ENCODE assay signal across 10 mouse cellular contexts in genomic region chr16:13449491-13449890, GRCm38 (mm10).
DNase-seq lines count a peak whose midpoint lies in the region; ATAC-seq lines count a peak whose summit lies in the region.
"Had no signal": no experiment of that assay in that cellular context is flagged by ENCODE, and none has a peak within 500 bp of the region (broad histone marks: within the 10 kb centered on the region; RNA-seq: fewer than 3 reads in every experiment).

No protein-coding gene starts in this region.

- peak overlapping the region; percentile 89 for H3K9ac ChIP-seq in heart, embryonic 14.5 days (ENCODE audit: low read length)
- H3K9ac ChIP-seq in embryonic facial prominence, embryonic 14.5 days (ENCODE audit: low read depth, low read length) = peak overlapping the region; percentile 45; the same call in 1 of the 2 replicates
- H3K9ac ChIP-seq in intestine, embryonic 15.5 days = no peak overlapping the region
- H3K9ac ChIP-seq in midbrain, embryonic 15.5 days = 0 out of 2 replicates have a peak overlapping the region, but pooled peaks have one; percentile 7

- DNase-seq in heart, adult 9 months (ENCODE audit: low spot score in 2 of 2) = no peak
- DNase-seq in embryonic facial prominence, embryonic 14.5 days (ENCODE audit: low spot score) = no peak
- DNase-seq in right cerebral cortex, postnatal 36 days (ENCODE audit: low spot score in 2 of 2) = no peak
- no peak for DNase-seq in adrenal gland, postnatal 36 days
- DNase-seq in layer of hippocampus, adult 11-12 months (ENCODE audit: low spot score) = no peak
- DNase-seq: cerebellum, adult 18-20 months had no signal

- H3K36me3 ChIP-seq in heart, embryonic 14.5 days (ENCODE audit: control insufficient read depth, insufficient read depth, low read length) = no peaks in the 10 kb centered on the region
- H3K36me3 ChIP-seq in embryonic facial prominence, embryonic 14.5 days (ENCODE audit: control insufficient read depth, insufficient read depth, low read length) = no peaks in the 10 kb centered on the region
- no peaks in the 10 kb centered on the region for H3K36me3 ChIP-seq in intestine, embryonic 15.5 days
- H3K36me3 ChIP-seq in midbrain, embryonic 15.5 days (replicated peaks) = no peaks in the 10 kb centered on the region

- H3K4me3 ChIP-seq in heart, embryonic 14.5 days (ENCODE audit: control insufficient read depth in 1 of 2, insufficient read depth in 1 of 2, low read depth in 1 of 2, low read length in 2 of 2) = peak overlapping the region; percentile 18 to 88
- peak overlapping the region; percentile 77 for H3K4me3 ChIP-seq in embryonic facial prominence, embryonic 14.5 days (ENCODE audit: low read depth, low read length)
- H3K4me3 ChIP-seq in intestine, embryonic 15.5 days (replicated peaks) = peak overlapping the region; percentile 78; the same call in 1 of the 2 replicates
- H3K4me3 ChIP-seq in midbrain, embryonic 15.5 days = 0 out of 2 replicates have a peak overlapping the region, but pooled peaks have one; percentile 88

- peak overlapping the region; percentile 98 for H3K4me2 ChIP-seq in heart, embryonic 14.5 days (ENCODE audit: low read length)
- peak overlapping the region; percentile 97 for H3K4me2 ChIP-seq in embryonic facial prominence, embryonic 14.5 days (ENCODE audit: low read depth, low read length)
- H3K4me2 ChIP-seq in intestine, embryonic 15.5 days (replicated peaks) = peak overlapping the region; percentile 98
- peak overlapping the region; percentile 99 for H3K4me2 ChIP-seq in midbrain, embryonic 15.5 days

- no peaks in the 10 kb centered on the region; the same call in 1 of the 2 replicates for H3K27me3 ChIP-seq in heart, embryonic 14.5 days (ENCODE audit: control insufficient read depth, insufficient read depth, low read length)
- peaks cover 15% of the 10 kb centered on the region for H3K27me3 ChIP-seq in embryonic facial prominence, embryonic 14.5 days (replicated peaks; ENCODE audit: control insufficient read depth, insufficient read depth, low read length)
- H3K27me3 ChIP-seq in intestine, embryonic 15.5 days (replicated peaks) = peaks cover 3% of the 10 kb centered on the region; the same call in 1 of the 2 replicates
- peaks cover 6% of the 10 kb centered on the region for H3K27me3 ChIP-seq in midbrain, embryonic 15.5 days (replicated peaks)
- H3K27me3 ChIP-seq: CH12.LX had no signal

- no peak for ATAC-seq in heart, embryonic 14.5 days (ENCODE audit: insufficient number of reproducible peaks, insufficient read depth, low FRiP score, low read depth)
- ATAC-seq in embryonic facial prominence, embryonic 14.5 days (ENCODE audit: low read depth) = no peak
- ATAC-seq in intestine, embryonic 15.5 days = no peak
- ATAC-seq in midbrain, embryonic 15.5 days (replicated peaks) = no peak

- WGBS in heart, embryonic 14.5 days = 20% methylated on average over 13 of the region's 13 CpGs
- WGBS in embryonic facial prominence, embryonic 14.5 days = 23% methylated on average over 13 of the region's 13 CpGs
- 53% methylated on average over 13 of the region's 13 CpGs for WGBS in intestine, embryonic 15.5 days
- WGBS in midbrain, embryonic 15.5 days = 12% methylated on average over 13 of the region's 13 CpGs

- peaks cover 12 to 16% of the 10 kb centered on the region in 2 experiments for H3K4me1 ChIP-seq in heart, embryonic 14.5 days (ENCODE audit: control insufficient read depth in 2 of 2, insufficient read depth in 2 of 2, low read length in 2 of 2)
- H3K4me1 ChIP-seq in embryonic facial prominence, embryonic 14.5 days (ENCODE audit: control insufficient read depth, insufficient read depth, low read length) = peaks cover 23% of the 10 kb centered on the region
- peaks cover 14% of the 10 kb centered on the region for H3K4me1 ChIP-seq in intestine, embryonic 15.5 days (replicated peaks)
- H3K4me1 ChIP-seq in midbrain, embryonic 15.5 days = peaks cover 50% of the 10 kb centered on the region

- H3K9me3 ChIP-seq in heart, embryonic 14.5 days (ENCODE audit: control insufficient read depth, low read length) = no peaks in the 10 kb centered on the region
- H3K9me3 ChIP-seq in embryonic facial prominence, embryonic 14.5 days (ENCODE audit: control insufficient read depth, low read length) = no peaks in the 10 kb centered on the region
- no peaks in the 10 kb centered on the region for H3K9me3 ChIP-seq in intestine, embryonic 15.5 days
- no peaks in the 10 kb centered on the region for H3K9me3 ChIP-seq in midbrain, embryonic 15.5 days

- no peak overlapping the region for H3K27ac ChIP-seq in heart, embryonic 14.5 days (replicated peaks in 1 of 2; ENCODE audit: control insufficient read depth in 1 of 2, insufficient read depth in 1 of 2, low read depth in 2 of 2, low read length in 2 of 2)
- no peak overlapping the region for H3K27ac ChIP-seq in embryonic facial prominence, embryonic 14.5 days (replicated peaks; ENCODE audit: low read depth, low read length)
- H3K27ac ChIP-seq in intestine, embryonic 15.5 days = no peak overlapping the region
- no peak overlapping the region for H3K27ac ChIP-seq in midbrain, embryonic 15.5 days
